Mouse (Mus musculus): ENCODE results near the gene Mff.

Gene Mff

GRCm38 (mm10) chr1:82772428-82772827 is 47.7 kb downstream of the Mff start:
- no peak for DNase-seq

GRCm38 (mm10) chr1:82773208-82773607 is 48.5 kb downstream of the Mff start:
- DNase-seq: no peak

GRCm38 (mm10) chr1:82775293-82775692 is 50.6 kb downstream of the Mff start:
- DNase-seq: no peak

- DNase-seq: no peak
Observed at GRCm38 (mm10) chr1:82779388-82779966, 54.8 kb downstream of the Mff start.

- no peak for DNase-seq
Observed at GRCm38 (mm10) chr1:82783559-82783958, 58.9 kb downstream of the Mff start.

GRCm38 (mm10) chr1:82785546-82785945 is 60.9 kb downstream of the Mff start:
- DNase-seq: no peak

- peak in 1 of 2 experiments; percentile 19 for DNase-seq
Observed at GRCm38 (mm10) chr1:82787414-82787813, 62.7 kb downstream of the Mff start.

- no peak for DNase-seq
Observed at GRCm38 (mm10) chr1:82788070-82788469, 63.4 kb downstream of the Mff start.

GRCm38 (mm10) chr1:82791105-82791504 is 66.4 kb downstream of the Mff start:
- no peak for DNase-seq

- DNase-seq: no peak
Observed at GRCm38 (mm10) chr1:82792238-82792637, 67.5 kb downstream of the Mff start.

- DNase-seq: no peak
Observed at GRCm38 (mm10) chr1:82793110-82793509, 68.4 kb downstream of the Mff start.

- DNase-seq: no peak
Observed at GRCm38 (mm10) chr1:82793986-82794385, 69.3 kb downstream of the Mff start.

GRCm38 (mm10) chr1:82795211-82795610 is 70.5 kb downstream of the Mff start:
- DNase-seq: no peak

GRCm38 (mm10) chr1:82795702-82796443 is 71.2 kb downstream of the Mff start:
- no peak for DNase-seq

GRCm38 (mm10) chr1:82797088-82797487 is 72.4 kb downstream of the Mff start:
- DNase-seq: no peak

- DNase-seq: no peak
Observed at GRCm38 (mm10) chr1:82798304-82798703, 73.6 kb downstream of the Mff start.

- no peak for DNase-seq
Observed at GRCm38 (mm10) chr1:82798922-82799321, 74.2 kb downstream of the Mff start.

GRCm38 (mm10) chr1:82801105-82801783 is 76.6 kb downstream of the Mff start:
- DNase-seq: no peak

Measured in spleen, adult 18-20 months (tissue).